Mouse (Mus musculus) frontal cortex, postnatal 14 days (tissue): ENCODE measurements around the gene Rpl29.

Experiments
- DNase-seq, 2 experiments: peaks; one replicate each; pipeline ENCODE4 v3.0.0; 2022; ENCODE audit warnings: low spot score in 2 of 2

Rpl29 gene

DNA sequence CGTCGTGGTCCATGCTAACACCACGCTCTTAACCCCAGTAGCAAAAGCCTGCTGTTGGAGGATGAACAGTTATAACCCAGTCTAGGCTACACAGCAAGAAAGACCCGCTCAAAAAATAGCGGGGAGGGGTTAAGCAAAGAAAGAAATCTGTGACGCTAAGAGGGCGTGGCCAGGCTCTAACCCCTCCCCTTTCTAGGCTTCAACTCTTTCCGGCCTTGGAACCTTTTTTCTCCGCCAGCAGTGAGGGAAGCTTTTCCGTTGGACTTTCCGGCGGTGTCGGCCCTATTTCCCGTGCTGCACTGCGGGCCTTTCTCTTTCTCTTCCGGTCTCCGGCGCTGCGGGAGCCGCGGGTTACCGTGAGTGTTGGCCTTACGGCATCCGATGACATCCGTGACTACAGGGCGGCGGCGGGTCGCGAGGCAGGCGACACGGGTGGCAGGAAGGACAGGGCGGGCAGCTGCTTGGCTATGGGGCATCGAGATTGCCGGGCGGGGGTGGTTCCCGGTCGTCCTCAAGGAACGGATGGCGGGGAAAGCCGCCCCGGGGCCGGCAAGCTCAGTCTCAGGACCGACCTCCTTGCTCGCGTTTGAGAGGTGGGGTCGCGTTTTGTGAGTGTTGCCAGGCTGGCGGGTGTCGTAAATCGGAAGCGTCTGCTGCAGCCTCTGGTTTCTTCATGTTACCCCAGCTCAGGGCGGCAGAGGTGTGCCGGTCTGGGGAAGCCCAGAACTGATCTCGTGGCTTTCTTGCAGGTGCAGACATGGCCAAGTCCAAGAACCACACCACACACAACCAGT lies at the start of gene Rpl29:
Gene Rpl29 (plus strand): TSS at position 234 of the 794 bp plus-strand sequence.
- DNase-seq, result peak; percentile 91 to 93

DNA sequence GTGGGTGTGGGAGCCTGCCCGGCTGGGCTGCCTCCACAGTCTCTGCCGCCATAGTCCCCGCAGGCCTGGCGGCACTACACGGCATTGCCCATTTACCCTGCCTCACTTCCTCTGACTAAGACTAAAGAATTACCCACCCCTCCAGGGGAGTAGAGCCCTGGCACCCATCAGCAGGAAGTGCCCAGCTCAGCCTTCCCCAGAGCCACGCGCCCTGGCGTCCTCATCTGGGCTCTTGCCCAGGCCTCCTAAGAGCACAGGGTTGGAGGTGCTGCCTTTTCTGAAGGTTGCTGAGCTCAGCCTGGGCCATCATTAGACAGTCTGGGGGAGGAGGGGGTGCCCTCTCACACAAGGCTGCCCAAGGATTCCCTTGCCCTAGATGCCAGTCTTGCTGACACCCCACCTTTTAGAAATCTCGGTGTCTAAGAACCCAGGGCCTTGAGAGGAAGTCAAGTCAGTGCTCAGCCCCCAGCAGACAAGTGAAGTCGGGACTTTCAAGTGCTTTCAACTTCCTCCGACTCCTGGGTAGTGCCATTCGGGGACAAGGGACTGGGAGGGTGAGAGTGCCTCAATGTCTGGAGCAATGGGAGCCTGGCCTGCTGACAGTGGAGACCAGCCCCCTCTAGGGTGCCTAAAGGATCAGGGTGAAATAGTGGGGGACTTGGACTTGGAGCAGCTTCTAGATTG lies 42.9 kb upstream of the Rpl29 start:
- no peak for DNase-seq

DNA sequence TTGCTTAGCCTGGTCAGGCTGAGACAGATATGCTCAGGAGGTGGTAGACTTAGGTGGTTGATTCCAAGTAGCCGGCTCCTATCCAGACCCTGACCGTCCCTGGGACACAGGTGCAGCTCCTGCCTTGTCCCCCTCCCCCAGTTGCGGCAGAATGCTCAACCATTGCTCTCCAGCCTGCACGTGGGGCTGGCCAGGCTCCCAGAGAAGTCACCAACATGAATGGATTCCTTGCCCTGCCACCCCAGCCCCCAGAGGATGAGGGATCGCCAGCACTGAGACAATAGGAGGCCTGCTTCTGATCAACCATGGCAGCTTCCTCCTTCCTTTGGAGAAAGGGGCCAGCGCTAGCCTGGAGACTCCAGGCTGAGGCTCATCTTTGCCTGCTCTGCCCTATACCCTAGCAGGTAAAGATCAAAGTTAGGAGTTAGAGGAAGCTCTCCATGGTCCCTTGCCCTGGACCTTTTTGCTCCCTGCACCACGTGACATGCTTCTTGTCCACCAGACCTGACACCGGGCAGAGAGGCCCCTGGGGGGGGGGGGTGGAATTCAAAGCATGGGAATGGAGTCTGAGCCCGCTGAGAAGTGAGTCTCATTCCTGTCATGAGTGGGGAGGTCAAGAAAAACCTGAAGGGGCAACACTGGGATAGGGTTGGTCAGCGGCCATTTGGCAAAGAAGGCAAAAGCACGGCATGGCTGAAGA lies 36.3 kb upstream of the Rpl29 start:
- DNase-seq, result no peak

DNA sequence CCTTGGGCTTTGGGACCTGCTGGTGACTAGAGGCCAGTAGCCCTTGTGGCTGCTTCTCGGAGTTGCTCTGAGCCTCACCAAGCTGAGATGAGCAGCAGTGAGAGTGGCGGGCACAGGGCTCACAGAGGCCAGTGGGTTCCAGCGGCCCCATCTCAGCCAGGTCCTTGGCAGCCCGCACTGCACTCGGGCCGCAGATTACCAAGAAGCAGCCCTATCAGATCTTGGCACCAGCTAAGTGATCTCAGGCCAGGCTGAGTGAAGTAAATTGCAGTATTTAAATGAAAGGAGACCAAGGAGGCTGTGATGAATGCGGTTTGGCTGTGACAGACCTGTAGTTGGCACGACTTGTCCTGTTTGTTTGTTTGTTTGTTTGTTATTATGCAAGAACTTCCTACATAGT lies 35.7 kb upstream of the Rpl29 start:
- no peak for DNase-seq

DNA sequence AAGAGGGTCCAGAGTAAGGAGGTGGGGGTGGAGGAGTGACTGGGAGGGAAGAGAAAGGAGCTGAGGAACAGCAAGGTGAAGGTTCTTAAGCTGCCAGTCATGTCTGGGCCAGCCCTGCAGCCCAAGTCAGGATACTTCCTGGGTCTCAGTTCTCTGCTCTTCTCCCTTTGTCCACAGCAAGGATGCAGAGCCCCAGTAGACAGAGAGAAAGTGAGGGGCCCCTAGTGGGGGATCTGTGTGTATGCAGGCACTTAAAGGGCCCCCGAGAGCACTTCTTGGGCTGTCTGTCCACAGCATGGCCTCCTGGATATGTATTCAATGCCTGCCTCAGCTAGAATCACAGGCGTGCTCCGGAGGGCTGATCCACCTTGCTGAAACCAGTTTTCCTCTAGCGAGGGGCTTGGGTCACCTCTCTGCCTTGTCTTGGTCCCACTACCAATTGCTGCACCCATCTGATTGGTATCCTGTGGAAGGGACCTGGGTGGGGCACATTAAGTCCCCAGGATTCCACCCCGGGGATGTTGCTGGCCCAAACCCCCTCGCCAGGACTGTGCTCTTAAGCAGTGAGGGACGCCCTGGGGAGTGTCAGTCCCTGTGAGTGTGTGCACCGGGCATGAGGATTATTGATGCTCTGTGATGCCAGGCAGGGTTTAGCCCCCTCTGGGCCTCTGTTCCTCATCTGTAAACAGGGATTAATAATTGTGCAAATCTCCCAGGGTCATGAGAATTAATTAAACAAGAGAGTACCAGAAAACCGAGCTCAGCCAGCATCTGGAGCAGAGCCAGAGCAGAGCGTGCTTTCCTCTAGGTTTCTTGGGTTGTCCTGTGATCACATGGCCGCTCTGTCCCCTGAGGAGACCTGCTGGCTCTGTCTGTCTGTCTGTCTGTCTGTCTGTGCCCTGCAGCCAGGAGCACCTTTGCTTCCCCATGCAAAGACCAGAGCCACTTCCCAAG lies 34.3 kb upstream of the Rpl29 start:
- DNase-seq, result no peak

DNA sequence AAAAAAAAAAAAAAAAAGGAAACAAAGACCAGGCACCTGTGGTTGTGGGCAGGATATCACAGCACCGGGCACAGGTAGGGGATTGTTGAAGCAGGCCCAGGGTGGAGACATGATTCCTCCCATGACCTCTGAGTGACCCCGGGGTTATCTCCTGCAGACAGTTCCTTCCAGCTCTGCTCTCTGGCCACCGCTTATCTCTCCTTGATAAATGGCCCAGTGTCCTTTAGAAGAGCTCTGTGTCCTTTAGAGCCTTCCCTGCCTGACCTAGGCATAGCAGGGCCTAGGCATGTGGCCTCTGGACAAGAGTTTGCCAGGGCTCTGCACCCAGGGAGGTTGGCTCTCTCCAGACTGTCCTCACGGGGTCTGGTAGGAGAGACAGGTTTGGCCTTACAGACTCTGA lies 31.5 kb upstream of the Rpl29 start:
- no peak for DNase-seq

DNA sequence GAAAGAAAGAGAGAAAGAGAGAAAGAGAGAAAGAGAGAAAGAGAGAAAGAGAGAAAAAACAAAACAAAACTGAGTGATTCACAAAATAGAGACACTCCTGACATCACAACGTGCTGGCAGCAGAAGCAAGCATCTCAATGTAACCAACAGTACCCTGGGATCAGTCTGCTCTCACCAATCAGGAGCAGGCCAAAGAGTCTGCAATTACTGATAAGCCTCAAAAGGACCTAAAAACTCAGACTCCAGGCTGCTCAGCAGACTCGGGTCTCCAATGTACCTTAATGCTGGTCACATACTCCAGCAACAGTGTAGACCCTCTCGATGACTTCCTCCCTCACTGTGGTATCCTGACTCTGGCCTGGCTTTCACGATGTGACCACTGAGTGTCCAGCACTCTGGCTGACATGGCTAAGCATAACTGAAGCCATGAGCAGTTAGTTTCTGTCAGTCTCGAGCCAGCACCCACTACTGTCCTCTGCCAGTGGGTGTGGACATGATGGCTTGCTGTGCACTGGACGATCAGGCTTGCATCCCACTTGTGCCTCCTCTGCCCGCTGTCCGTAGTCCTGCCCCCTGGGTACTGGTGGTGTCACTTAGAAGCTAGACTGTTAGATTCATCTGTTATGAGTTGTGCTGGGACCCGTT lies 30.5 kb upstream of the Rpl29 start:
- DNase-seq, result no peak

DNA sequence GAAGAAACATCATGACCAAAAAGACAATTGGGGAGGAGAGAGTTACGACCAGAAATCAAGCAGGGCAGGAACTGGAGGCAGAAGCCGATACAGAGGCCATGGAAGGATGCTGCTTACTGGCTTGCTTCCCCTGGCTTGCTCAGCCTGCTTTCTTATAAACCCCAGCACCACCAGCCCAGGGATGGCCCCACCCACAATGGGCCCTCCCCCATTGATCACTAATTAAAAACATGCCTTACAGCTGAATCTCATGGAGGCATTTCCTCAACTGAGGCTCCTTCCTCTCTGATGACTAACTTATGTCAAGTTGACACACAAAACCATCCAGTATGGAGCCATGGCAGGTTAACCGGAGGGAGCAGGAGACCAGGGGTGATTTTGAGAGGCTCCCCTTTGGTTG lies 29.4 kb upstream of the Rpl29 start:
- DNase-seq, result no peak

DNA sequence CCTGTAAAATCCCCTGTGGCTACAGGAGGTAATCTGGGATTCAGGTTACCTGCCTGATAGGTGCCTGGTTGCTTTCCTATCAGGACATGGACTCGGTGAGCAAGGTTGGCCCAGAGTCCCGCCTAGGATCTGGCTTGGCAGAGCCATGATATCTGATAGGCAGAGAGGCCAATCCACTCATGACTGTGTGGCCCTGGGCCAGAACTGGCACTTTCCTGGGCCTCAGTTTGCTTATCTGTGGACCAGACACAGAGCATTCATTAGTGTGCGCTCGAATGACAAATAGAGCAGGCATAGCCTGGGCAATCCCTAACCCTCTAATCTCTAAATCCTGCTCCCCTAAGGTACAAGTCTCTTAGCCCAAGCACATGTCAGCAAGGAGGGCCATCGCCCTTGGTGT lies 27.1 kb upstream of the Rpl29 start:
- no peak for DNase-seq

DNA sequence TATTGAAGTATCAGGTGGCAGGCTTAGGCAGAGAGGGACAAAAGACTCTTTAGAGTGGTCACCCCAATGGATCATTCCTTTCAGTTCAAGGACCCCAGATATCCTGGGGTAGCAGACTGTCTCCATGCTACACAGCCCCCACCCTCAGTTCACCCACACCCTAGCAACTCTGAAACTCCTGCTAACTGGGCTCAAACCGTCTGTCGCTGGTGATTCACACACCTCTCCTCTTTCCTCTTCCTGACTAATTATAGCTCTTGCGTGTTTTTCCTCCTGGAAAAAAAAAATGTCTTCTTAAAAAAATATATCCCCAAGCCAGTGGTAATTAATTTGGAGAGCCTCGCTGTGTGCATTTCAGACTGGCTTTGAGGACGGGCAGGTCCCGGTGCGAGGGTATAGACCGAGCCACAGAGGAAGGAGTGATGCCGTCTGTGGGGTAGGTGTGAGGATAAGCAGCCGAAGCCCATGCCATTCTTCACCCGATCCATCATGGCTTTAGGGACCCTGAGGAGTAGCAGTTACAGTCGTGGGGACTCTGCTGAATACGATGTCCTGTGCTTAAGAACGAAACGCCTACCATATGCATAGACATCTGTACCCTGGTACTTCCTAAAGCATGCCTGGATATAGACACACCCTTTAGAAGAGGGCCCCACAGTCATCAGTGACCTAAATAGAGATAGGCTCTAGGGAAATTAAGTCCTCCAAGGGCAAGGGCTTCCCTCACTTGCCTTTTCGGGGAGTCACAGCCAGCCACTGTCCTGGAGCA lies 26.5 kb upstream of the Rpl29 start:
- no peak for DNase-seq

DNA sequence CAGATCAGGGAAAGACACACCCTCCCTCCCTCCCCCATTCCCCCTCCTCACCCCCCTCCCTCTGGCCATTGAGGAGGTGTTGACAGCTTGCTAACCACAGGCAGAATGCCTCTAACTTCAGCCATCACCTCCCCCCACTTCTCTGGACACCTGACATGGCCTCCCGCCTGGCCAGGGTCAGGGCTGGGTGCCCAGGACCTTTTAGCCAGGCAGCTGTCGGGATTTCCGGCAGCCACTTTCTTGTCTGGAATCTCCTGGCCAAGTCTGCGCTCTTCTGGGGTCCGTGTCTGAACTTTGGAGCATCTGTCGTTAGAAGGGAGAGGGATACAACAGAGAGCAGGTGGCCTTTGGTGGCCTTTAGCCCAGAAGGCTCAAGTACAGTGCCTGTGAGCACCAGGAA lies 24.0 kb upstream of the Rpl29 start:
- no peak for DNase-seq

DNA sequence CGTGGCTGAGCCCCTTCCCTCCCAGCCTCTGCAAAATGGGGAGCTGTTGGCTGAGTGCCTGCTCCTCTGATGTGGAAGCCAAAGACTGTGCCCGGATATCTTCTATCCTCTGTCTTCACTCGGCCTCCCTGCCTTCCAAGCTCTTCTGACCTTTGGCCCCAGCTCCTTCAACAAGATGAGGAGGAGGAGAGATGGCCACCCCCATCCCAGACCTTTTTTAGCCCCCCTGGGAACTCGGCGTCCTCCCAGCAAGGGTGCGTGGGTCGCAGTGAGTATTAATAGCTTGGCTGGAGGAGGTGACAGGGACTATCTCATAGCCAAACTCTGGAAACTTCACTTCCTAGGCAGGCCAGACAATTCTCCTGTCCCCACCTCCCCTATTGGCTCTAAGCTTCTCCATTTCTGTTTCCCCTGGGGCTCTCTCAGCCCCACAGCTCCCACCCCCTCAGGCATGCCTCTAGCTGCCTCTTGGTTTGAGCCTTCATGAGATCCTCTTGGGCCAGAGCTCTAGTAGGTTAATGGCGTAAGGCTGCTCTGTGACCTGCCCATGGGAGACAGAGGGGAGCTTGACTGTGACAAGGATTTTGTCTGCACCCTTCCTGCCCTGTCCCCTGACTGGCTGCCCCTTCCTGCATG lies 22.7 kb upstream of the Rpl29 start:
- no peak for DNase-seq

DNA sequence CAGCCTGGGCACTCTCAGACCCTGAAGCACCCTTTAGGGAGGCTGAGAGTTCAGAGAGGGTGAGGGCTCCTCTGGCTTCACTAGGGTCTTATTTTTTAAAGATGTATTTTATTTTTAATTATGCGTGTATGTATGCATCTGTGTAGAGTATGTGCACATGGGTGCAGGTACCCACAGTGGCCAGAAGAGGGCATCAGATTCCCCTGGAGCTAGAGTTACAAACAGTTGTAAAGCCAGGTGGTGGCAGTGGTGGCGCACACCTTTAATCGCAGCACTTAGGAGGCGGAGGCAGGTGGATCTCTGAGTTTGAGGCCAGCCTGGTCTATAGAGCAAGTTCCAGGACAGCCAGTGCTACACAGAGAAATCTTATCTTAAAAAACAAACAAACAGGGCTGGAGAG lies 20.2 kb upstream of the Rpl29 start:
- DNase-seq, result no peak

DNA sequence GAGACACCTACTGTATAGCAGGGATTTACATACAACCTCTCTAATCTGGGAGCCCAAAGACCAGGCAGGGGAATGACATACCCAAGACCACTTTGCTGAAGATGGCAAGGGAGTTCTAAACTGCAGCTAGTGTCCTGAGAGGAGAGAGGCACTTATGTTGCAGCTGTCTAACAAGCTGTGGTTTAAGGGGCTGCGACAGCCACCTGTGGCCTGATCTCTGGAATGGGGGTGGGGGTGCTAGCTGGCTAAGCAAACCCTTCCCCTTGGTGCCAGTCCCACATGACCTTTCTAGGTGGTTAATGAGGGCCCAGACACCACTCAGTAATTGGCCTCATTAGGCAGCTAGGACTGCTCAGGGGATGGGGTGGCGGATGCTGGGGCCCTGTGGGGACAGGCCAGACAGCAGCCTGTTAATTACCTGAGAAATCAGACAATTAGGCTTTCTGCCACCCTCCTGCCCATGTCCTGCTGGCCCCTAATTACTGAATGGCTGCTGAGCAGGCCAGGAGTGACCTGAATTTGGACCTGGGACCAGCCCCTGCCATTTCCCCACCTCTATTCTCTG lies 19.1 kb upstream of the Rpl29 start:
- no peak for DNase-seq

DNA sequence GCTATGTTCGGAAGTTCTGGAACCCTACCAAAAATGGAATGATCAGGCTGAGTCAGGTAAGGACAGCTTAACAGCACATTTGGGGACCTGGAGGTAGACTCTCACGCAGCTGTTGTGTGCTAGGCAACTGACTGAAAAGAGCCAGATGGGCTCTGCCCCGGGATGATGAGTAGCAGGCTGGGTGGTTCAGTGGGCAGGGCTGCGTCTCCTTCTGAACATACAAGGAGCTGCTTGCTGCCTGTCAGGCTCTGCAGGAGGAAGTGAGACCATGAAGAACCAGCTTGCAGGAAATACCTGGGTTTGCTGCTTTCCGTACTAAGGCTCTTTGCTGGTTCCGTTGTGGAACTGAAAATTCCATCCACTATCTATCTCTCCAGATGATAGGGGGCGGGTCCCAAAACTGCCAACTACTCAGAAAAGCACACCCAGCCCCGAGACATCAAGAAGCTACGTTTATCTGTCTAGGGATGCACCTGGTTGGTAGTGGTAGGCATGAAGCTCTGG lies 18.1 kb upstream of the Rpl29 start:
- peak in 1 of 2 experiments; percentile 64 for DNase-seq

DNA sequence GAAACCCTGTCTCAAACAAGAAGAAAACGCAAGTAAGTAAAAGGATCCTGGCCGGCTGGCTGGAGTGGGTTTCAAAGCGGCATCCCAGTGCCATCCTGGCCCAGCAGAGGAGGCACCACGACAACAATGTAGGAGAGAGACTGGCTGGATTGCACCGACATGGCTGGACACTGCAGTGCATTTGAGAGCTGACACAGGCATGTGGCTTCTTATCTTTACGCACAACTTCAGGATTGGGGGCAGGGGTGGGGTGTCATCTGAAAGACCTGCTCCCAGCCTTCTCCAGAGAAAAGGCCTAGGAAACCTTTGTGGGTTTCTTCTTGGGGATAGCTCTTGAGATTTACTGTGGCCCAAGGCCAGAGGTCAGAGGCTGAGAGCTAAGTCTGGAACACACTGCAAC lies 17.5 kb upstream of the Rpl29 start:
- no peak for DNase-seq

DNA sequence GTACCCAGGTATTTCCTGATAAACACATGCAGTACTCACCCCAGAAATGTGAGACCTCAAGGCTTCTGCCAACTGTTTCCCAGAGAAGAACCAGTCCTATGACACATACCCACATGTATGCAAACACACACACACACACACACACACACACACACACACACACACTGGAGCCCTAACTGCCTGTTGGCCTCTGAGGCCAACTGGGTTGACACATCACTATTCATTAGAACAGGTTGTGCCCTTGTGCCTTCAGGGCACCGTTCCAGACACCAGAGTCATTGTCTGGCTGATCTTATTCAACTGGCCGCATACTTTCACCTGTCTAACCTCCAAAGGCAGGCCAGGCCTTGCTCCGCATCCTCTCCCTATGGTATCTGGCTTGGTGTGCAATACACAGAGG lies 17.0 kb upstream of the Rpl29 start:
- no peak for DNase-seq

DNA sequence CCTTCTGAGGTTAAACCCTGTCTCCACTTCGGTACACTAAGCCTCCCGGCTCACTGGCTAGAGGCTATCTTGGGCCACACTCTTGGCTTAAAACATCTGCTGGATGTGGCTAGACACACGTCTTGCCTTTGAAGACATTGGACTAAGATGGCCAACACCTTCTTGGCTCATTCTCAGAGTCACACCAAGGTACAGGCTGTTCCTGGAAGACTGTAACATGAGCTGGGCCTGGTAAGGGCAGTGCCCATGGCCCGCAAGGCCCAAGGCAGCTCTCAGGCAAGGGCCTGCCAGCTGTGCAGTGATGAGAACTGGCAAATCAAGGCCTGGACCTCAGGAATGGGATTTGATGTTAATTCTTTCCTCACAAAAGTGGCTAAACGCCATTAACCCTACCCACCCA lies 15.6 kb upstream of the Rpl29 start:
- no peak for DNase-seq

DNA sequence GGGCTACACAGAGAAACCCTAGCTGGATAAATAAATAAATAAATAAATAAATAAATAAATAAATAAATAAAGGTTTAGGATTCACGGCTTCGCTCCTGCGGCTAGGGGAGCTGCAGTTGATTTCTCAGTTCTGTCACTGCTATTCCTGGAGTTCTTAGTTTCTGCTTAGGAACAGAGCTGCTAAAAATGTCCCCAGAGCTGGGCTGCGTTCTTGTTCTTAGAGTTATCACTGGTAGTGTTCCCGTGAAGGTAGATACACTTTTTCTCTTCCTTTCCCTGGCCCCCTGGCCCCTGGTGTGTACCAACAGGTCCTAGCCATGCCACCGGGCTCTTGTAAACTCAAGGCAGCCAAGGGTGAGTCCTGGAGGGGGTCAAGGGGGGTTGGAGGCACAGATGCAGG lies 12.4 kb upstream of the Rpl29 start:
- no peak for DNase-seq
